In the genomic region with DNA sequence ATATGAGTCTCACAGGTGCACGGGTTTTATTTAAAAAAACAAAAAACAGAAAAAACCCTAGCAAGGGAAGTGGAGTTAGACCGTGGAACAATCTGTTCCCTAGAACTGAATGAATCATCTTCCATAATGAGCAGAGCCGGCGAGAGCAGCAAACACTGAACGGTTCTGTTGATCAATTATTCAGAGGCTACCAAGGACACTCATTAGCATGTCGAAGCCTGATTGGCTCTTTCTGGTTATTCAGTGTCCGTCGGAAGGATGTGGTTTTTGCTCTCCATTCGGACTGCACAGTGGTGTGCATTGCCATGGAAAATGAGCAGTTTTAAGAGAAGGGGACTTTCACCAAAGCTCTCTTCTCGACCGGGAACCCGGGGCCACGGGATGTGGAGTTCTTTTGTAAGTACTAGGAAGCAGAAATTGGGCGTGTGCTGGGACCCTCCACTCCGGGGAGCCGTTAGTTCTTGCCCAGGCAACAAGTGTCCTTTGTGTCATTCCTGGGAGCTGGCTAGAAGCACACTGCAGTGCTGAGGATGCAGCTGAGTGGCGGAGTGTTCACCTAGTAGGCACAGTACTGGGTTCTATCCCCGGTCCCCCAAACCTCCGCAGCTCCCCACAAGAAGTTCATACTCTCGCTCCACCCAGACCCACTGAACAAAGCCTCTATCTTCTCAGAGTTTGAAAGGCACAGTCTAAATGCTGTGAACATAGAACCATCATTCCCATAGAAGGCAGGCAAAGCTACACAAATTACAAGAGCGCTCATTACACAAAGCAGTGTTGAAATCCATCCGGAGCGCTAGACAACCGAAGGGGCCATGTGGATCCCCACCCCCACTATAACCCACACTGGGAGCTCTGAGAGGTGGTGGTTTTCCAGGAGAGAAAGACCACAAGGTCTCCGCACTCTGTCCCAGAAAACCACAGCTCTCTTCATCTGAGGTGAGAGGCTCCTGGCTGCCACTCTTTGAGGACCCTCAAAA, we compare ENCODE assay signal across 9 mouse cellular contexts.
DNase-seq lines count a peak whose midpoint lies in the region; ATAC-seq and TF ChIP-seq lines count a peak whose summit lies in the region.
"Had no signal": no experiment of that assay in that cellular context is flagged by ENCODE, and none has a peak within 500 bp of the region (broad histone marks: within the 10 kb centered on the region; RNA-seq: fewer than 3 reads in every experiment).

No protein-coding gene starts in this region.

- no peaks in the 10 kb centered on the region for H3K9me3 ChIP-seq in heart, embryonic 13.5 days
- no peaks in the 10 kb centered on the region for H3K9me3 ChIP-seq in megakaryocyte, embryonic 14.5 days
- H3K9me3 ChIP-seq: G1E had no signal

- no peak for TF ChIP-seq EP300 in heart, adult 2 months (IDR thresholded peaks at IDR 0.05; ENCODE audit: insufficient read depth, low read depth, low read length)

- peaks cover 40% of the 10 kb centered on the region for H3K27me3 ChIP-seq in heart, embryonic 13.5 days (replicated peaks)
- H3K27me3 ChIP-seq in heart, adult 2 months (ENCODE audit: control insufficient read depth, insufficient read depth, low read length): no peaks in the 10 kb centered on the region
- peaks cover 7% of the 10 kb centered on the region for H3K27me3 ChIP-seq in megakaryocyte, embryonic 14.5 days (replicated peaks)

- no peak overlapping the region for H3K27ac ChIP-seq in heart, embryonic 13.5 days (replicated peaks)
- H3K27ac ChIP-seq in heart, adult 2 months: no peak overlapping the region

- H3K4me3 ChIP-seq in heart, embryonic 13.5 days: no peak overlapping the region
- H3K4me3 ChIP-seq in heart, adult 2 months: no peak overlapping the region
- peak overlapping the region; percentile 66 for H3K4me3 ChIP-seq in megakaryocyte, embryonic 14.5 days (replicated peaks)

- no peaks in the 10 kb centered on the region for H3K4me1 ChIP-seq in heart, embryonic 13.5 days
- H3K4me1 ChIP-seq in heart, adult 2 months (ENCODE audit: control insufficient read depth, insufficient read depth, low read length): peaks cover 1% of the 10 kb centered on the region; the same call in 1 of the 2 replicates
- H3K4me1 ChIP-seq in megakaryocyte, embryonic 14.5 days: peaks cover 32% of the 10 kb centered on the region

- no peak for TF ChIP-seq CTCF in heart, adult 2 months (IDR thresholded peaks at IDR 0.05)

- no peaks in the 10 kb centered on the region for H3K36me3 ChIP-seq in heart, embryonic 13.5 days
- H3K36me3 ChIP-seq in heart, adult 2 months (ENCODE audit: control insufficient read depth, insufficient read depth, low read length): no peaks in the 10 kb centered on the region
- no peaks in the 10 kb centered on the region for H3K36me3 ChIP-seq in megakaryocyte, embryonic 14.5 days (replicated peaks; ENCODE audit: low read length)
- H3K36me3 ChIP-seq: G1E had no signal

- 66% methylated on average over 25 of the region's 25 CpGs for WGBS in heart, embryonic 13.5 days
- 64% methylated on average over 25 of the region's 25 CpGs for WGBS in heart, adult 2 months

- 0 out of 2 replicates have a peak overlapping the region, but pooled peaks have one; percentile 6 for H3K4me2 ChIP-seq in heart, embryonic 13.5 days

- intact Hi-C loops in heart, adult 2 months (cut with DNase I): no loop called here

- H3K9ac ChIP-seq in heart, embryonic 13.5 days: no peak overlapping the region
- no peak overlapping the region for H3K9ac ChIP-seq in heart, adult 2 months (ENCODE audit: low read depth, low read length)

- no peak for DNase-seq in heart, adult 2 months
- peak; percentile 21 for DNase-seq in cerebellum, adult 9-11 months
- DNase-seq in frontal cortex, postnatal 10 days (ENCODE audit: low spot score in 2 of 2): peak; percentile 49 to 72
- DNase-seq in layer of hippocampus, postnatal 25 days (ENCODE audit: extremely low spot score in 1 of 2, low spot score in 1 of 2): peak; percentile 27 to 44
- DNase-seq in right cerebral cortex, postnatal 4 days: peak; percentile 44
- DNase-seq in urinary bladder, postnatal 14 days (ENCODE audit: low spot score): no peak

- H3K79me2 ChIP-seq in heart, adult 2 months (replicated peaks; ENCODE audit: control insufficient read depth, insufficient read depth, low read length): no peaks in the 10 kb centered on the region

- no peak for TF ChIP-seq POLR2A in heart, adult 2 months (IDR thresholded peaks at IDR 0.05; ENCODE audit: insufficient read depth, low read depth, low read length)

- no peak for ATAC-seq in heart, embryonic 13.5 days (ENCODE audit: extremely low read depth, insufficient number of reproducible peaks, low FRiP score, low TSS enrichment)

Comparison
In these comparisons a context has a peak if more than half of its experiments do, and no peak if none do; other contexts are left out.
1. DNase-seq: peak in cerebellum, adult 9-11 months (single experiment), frontal cortex, postnatal 10 days (2 of 2), layer of hippocampus, postnatal 25 days (2 of 2) and right cerebral cortex, postnatal 4 days (single experiment); none in heart, adult 2 months (0 of 2) and urinary bladder, postnatal 14 days (single experiment).